Mouse (Mus musculus): ENCODE measurements around the gene Dock4. TPM values are rescaled to one million over a fixed set of nuclear protein-coding genes. Genes with fewer than 3 reads are reported as not detected.

Gene Dock4
- polyA plus RNA-seq, 1 experiment from 2014 or later = 25.1 TPM

GRCm38 (mm10) chr12:40659689-40660088, 213.9 kb downstream of the Dock4 start:
- no peaks in the 10 kb centered on the region for H3K9me3 ChIP-seq
- 89% methylated on average over 6 of the region's 6 CpGs for WGBS
- DNase-seq (ENCODE audit: low spot score) = no peak
- H3K4me3 ChIP-seq = no peak overlapping the region
- H3K27ac ChIP-seq = no peak overlapping the region
- no peaks in the 10 kb centered on the region for H3K36me3 ChIP-seq
- no peaks in the 10 kb centered on the region for H3K27me3 ChIP-seq (ENCODE audit: insufficient read depth, poor library complexity, severe bottlenecking)
- peaks cover 5% of the 10 kb centered on the region; the same call in 1 of the 2 replicates for H3K4me1 ChIP-seq (replicated peaks)

GRCm38 (mm10) chr12:40669460-40669859, 223.7 kb downstream of the Dock4 start:
- H3K4me3 ChIP-seq = no peak overlapping the region
- 0 out of 2 replicates have a peak, but pooled peaks cover 8% of the 10 kb centered on the region for H3K36me3 ChIP-seq
- H3K27ac ChIP-seq = no peak overlapping the region
- no peaks in the 10 kb centered on the region for H3K4me1 ChIP-seq (replicated peaks)
- DNase-seq (ENCODE audit: low spot score) = no peak
- no peaks in the 10 kb centered on the region for H3K9me3 ChIP-seq
- H3K27me3 ChIP-seq (ENCODE audit: insufficient read depth, poor library complexity, severe bottlenecking) = no peaks in the 10 kb centered on the region
- WGBS = 94% methylated on average over 2 of the region's 2 CpGs

GRCm38 (mm10) chr12:40670766-40671165, 225.0 kb downstream of the Dock4 start:
- no peaks in the 10 kb centered on the region for H3K4me1 ChIP-seq (replicated peaks)
- no peak overlapping the region for H3K27ac ChIP-seq
- H3K9me3 ChIP-seq = no peaks in the 10 kb centered on the region
- 0 out of 2 replicates have a peak, but pooled peaks cover 8% of the 10 kb centered on the region for H3K36me3 ChIP-seq
- DNase-seq (ENCODE audit: low spot score) = no peak
- no peaks in the 10 kb centered on the region for H3K27me3 ChIP-seq (ENCODE audit: insufficient read depth, poor library complexity, severe bottlenecking)
- H3K4me3 ChIP-seq = no peak overlapping the region

- H3K36me3 ChIP-seq = 0 out of 2 replicates have a peak, but pooled peaks cover 6% of the 10 kb centered on the region
- 88% methylated on average over 4 of the region's 4 CpGs for WGBS
Observed at GRCm38 (mm10) chr12:40679713-40680112, 234.0 kb downstream of the Dock4 start.

GRCm38 (mm10) chr12:40680551-40680950, 234.8 kb downstream of the Dock4 start:
- WGBS = 85% methylated on average over 1 of the region's 1 CpGs
- Histone ChIP-seq H3K4me3 (no peak overlapping the region), H3K4me1 (replicated peaks) (no peaks in the 10 kb centered on the region), H3K9me3 (no peaks in the 10 kb centered on the region), H3K27ac (no peak overlapping the region), H3K27me3 (ENCODE audit: insufficient read depth, poor library complexity, severe bottlenecking) (no peaks in the 10 kb centered on the region), H3K36me3 (0 out of 2 replicates have a peak, but pooled peaks cover 6% of the 10 kb centered on the region)
- peak; percentile 16 for DNase-seq (ENCODE audit: low spot score)

More at GRCm38 (mm10) chr12:40679713-40680112, 234.0 kb downstream of the Dock4 start:
- Histone ChIP-seq H3K27ac (no peak overlapping the region), H3K9me3 (no peaks in the 10 kb centered on the region), H3K4me1 (replicated peaks) (no peaks in the 10 kb centered on the region), H3K27me3 (ENCODE audit: insufficient read depth, poor library complexity, severe bottlenecking) (no peaks in the 10 kb centered on the region), H3K4me3 (no peak overlapping the region)
- no peak for DNase-seq (ENCODE audit: low spot score)

- Histone ChIP-seq H3K9me3 (no peaks in the 10 kb centered on the region), H3K27me3 (ENCODE audit: insufficient read depth, poor library complexity, severe bottlenecking) (no peaks in the 10 kb centered on the region), H3K36me3 (0 out of 2 replicates have a peak, but pooled peaks cover 4% of the 10 kb centered on the region), H3K4me3 (no peak overlapping the region), H3K27ac (no peak overlapping the region), H3K4me1 (replicated peaks) (no peaks in the 10 kb centered on the region)
- DNase-seq (ENCODE audit: low spot score) = no peak
- WGBS = 74% methylated on average over 4 of the region's 4 CpGs
Observed at GRCm38 (mm10) chr12:40691444-40691843, 245.7 kb downstream of the Dock4 start.

- no peak overlapping the region for H3K4me3 ChIP-seq
Observed at GRCm38 (mm10) chr12:40694082-40694721, 248.4 kb downstream of the Dock4 start.

GRCm38 (mm10) chr12:40698330-40698729, 252.6 kb downstream of the Dock4 start:
- 94% methylated on average over 4 of the region's 4 CpGs for WGBS
- DNase-seq (ENCODE audit: low spot score) = no peak

More at GRCm38 (mm10) chr12:40694082-40694721, 248.4 kb downstream of the Dock4 start:
- no peaks in the 10 kb centered on the region for H3K9me3 ChIP-seq
- H3K4me1 ChIP-seq (replicated peaks) = no peaks in the 10 kb centered on the region
- H3K27ac ChIP-seq = no peak overlapping the region
- WGBS = 76% methylated on average over 2 of the region's 2 CpGs
- DNase-seq (ENCODE audit: low spot score) = no peak
- no peaks in the 10 kb centered on the region for H3K27me3 ChIP-seq (ENCODE audit: insufficient read depth, poor library complexity, severe bottlenecking)
- H3K36me3 ChIP-seq = 0 out of 2 replicates have a peak, but pooled peaks cover 4% of the 10 kb centered on the region

GRCm38 (mm10) chr12:40702233-40702792, 256.6 kb downstream of the Dock4 start:
- H3K4me1 ChIP-seq (replicated peaks) = peaks cover 5% of the 10 kb centered on the region
- no peak overlapping the region for H3K27ac ChIP-seq
- no peak overlapping the region for H3K4me3 ChIP-seq
- WGBS = 88% methylated on average over 5 of the region's 5 CpGs
- no peaks in the 10 kb centered on the region for H3K27me3 ChIP-seq (ENCODE audit: insufficient read depth, poor library complexity, severe bottlenecking)
- no peaks in the 10 kb centered on the region for H3K36me3 ChIP-seq
- no peak for DNase-seq (ENCODE audit: low spot score)
- no peaks in the 10 kb centered on the region for H3K9me3 ChIP-seq

More at GRCm38 (mm10) chr12:40698330-40698729, 252.6 kb downstream of the Dock4 start:
- Histone ChIP-seq H3K27me3 (ENCODE audit: insufficient read depth, poor library complexity, severe bottlenecking) (no peaks in the 10 kb centered on the region), H3K4me3 (no peak overlapping the region), H3K4me1 (replicated peaks) (no peaks in the 10 kb centered on the region), H3K9me3 (no peaks in the 10 kb centered on the region), H3K27ac (no peak overlapping the region), H3K36me3 (no peaks in the 10 kb centered on the region)

- Histone ChIP-seq H3K27ac (0 out of 2 replicates have a peak overlapping the region, but pooled peaks have one; percentile 12), H3K36me3 (no peaks in the 10 kb centered on the region), H3K4me1 (replicated peaks) (peaks cover 5% of the 10 kb centered on the region), H3K9me3 (no peaks in the 10 kb centered on the region), H3K4me3 (no peak overlapping the region), H3K27me3 (ENCODE audit: insufficient read depth, poor library complexity, severe bottlenecking) (no peaks in the 10 kb centered on the region)
- 27% methylated on average over 5 of the region's 5 CpGs for WGBS
- DNase-seq (ENCODE audit: low spot score) = no peak
Observed at GRCm38 (mm10) chr12:40704296-40704695, 258.5 kb downstream of the Dock4 start.

GRCm38 (mm10) chr12:40707108-40707507, 261.4 kb downstream of the Dock4 start:
- peaks cover 5% of the 10 kb centered on the region for H3K4me1 ChIP-seq (replicated peaks)
- WGBS = 91% methylated on average over 1 of the region's 1 CpGs
- DNase-seq (ENCODE audit: low spot score) = no peak
- no peaks in the 10 kb centered on the region for H3K27me3 ChIP-seq (ENCODE audit: insufficient read depth, poor library complexity, severe bottlenecking)
- no peaks in the 10 kb centered on the region for H3K9me3 ChIP-seq
- H3K36me3 ChIP-seq = no peaks in the 10 kb centered on the region
- no peak overlapping the region for H3K27ac ChIP-seq
- H3K4me3 ChIP-seq = no peak overlapping the region

- H3K27ac ChIP-seq = no peak overlapping the region
- no peaks in the 10 kb centered on the region for H3K27me3 ChIP-seq (ENCODE audit: insufficient read depth, poor library complexity, severe bottlenecking)
- WGBS = 75% methylated on average over 2 of the region's 2 CpGs
- no peak for DNase-seq (ENCODE audit: low spot score)
- H3K4me3 ChIP-seq = no peak overlapping the region
- no peaks in the 10 kb centered on the region for H3K36me3 ChIP-seq
- H3K9me3 ChIP-seq = no peaks in the 10 kb centered on the region
- H3K4me1 ChIP-seq (replicated peaks) = peaks cover 5% of the 10 kb centered on the region
Observed at GRCm38 (mm10) chr12:40709094-40709493, 263.3 kb downstream of the Dock4 start.

- WGBS = 84% methylated on average over 3 of the region's 3 CpGs
- Histone ChIP-seq H3K4me3 (no peak overlapping the region), H3K27me3 (ENCODE audit: insufficient read depth, poor library complexity, severe bottlenecking) (no peaks in the 10 kb centered on the region), H3K27ac (no peak overlapping the region), H3K36me3 (no peaks in the 10 kb centered on the region), H3K4me1 (replicated peaks) (no peaks in the 10 kb centered on the region), H3K9me3 (no peaks in the 10 kb centered on the region)
- DNase-seq (ENCODE audit: low spot score) = no peak
Observed at GRCm38 (mm10) chr12:40712235-40712634, 266.5 kb downstream of the Dock4 start.

Data from hindbrain, embryonic 10.5 days (tissue).